Mouse (Mus musculus) MN1 (cell line): Measurements from ENCODE around the gene Arhgap8.
"Not testable (repeated sequence)": the region's sequence is repeated elsewhere in the genome, so short reads cannot be mapped to it uniquely, and the experiment has no call there.

Experiments
- DNase-seq: peaks from one replicate; pipeline ENCODE4 v3.0.0-alpha.2; 2016; ENCODE audit warnings: low spot score

Arhgap8 gene

DNA sequence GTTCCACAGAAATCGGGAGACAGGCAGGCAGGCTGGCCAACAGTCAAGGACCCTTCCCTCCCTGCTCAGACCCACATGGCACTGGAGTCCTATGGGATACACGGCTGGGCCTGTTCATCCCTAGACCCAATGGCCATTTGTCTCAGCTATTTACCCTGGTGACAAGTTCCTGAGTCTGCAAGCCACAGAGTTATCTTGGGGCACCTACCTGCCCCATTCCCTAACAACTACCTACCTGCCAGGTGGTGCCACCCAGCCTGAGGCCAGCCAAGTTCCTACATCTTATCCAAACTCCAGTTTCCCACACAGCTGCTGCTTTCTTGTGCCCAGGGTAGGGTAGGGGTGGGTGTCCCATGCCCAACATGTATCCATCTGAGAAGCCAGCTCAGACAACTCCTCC lies 21.7 kb upstream of the Arhgap8 start:
- DNase-seq, result no peak

DNA sequence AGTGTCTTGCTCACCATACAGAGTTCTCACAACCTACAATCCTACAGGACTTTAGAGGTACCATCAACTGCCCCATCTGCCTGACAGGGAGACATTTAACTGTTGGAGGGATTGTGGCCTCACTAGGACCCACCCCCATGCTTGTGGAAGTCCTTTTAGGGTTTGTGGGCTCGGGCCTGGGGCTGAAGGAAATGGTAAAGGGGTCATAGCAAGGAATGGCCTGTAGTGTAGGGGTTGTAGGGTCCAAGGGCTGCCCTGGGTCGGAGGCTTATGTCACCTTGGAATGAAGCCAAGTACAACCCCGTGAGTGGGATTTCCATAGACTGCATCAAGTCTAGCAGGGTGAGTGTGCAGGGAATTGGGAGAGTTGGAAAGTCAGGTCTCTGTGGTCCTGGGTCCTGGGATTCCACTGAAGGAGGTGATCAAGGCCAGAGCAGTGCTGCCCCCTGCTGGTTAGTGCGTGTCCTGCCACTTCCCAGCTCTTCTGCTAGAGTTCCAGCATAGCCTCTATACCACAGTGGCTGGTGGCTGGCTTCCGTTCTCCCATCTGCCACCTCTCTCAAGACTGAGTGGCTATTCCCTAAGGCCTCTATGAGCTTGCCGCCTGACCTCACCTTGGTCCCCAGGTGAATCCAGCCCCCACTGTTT lies 19.6 kb upstream of the Arhgap8 start:
- DNase-seq, result peak; percentile 77

DNA sequence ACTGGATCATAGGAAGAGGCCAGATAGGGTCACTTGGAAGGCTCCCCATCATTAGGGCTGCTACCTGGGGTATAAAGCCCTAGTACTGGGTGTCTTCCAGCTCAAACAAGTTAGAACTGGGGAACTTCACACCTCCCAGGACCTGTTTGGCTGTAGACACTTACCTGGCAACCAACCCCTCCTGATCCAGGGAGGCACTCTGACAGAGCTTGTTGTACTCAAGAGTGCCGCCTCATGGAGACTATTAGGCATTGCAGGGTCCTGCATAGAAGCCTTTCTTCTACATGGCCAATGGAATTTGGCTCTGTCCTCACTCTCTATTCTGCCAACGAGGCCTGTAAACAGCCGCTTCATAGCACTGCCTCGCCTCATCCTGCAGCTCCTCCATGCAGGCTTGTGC lies 17.9 kb upstream of the Arhgap8 start:
- DNase-seq, result peak; percentile 60

DNA sequence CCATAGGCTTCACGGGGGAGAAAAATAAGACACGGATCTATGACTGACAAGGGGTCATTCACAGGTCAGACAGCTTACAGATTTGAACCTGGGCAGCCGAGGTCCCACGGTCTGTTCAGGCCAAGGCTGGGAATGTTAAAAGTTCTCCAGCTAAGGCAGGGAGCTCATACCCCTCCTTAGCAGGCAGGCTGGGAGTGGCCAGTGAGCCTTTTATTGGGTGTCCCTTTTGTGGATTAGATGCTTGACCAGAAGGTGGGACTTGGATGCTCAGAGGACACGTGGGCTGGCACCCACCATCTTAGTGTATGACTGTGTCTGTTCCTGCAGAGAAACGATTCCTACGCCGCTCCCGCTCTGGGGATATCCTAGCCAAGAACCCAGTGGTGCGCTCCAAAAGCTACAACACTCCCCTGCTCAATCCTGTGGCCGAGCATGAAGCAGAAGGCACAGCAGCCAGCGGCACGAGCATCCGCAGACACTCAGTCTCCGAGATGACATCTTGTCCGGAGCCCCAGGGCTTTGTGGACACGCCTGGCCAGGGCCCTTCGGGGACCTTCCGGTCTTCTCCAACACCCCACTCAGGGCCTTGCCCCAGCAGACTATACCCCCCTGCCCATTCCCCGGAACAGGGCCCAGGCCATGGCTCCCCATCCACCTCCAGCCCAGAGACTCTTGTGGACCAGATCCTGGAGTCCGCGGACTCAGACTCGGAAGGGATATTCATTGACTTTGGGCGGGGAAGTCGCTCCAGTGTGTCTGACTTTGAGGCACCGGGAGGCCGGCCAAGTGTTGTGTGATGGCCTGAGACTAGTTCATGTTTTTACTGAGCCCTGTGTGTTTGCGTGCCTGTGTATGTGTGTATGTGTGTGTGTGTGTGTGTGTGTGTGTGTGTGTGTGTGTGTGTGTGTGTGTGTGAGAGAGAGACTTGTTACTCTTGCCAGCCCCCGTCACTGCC lies 17.2 kb upstream of the Arhgap8 start:
- DNase-seq, result no peak

DNA sequence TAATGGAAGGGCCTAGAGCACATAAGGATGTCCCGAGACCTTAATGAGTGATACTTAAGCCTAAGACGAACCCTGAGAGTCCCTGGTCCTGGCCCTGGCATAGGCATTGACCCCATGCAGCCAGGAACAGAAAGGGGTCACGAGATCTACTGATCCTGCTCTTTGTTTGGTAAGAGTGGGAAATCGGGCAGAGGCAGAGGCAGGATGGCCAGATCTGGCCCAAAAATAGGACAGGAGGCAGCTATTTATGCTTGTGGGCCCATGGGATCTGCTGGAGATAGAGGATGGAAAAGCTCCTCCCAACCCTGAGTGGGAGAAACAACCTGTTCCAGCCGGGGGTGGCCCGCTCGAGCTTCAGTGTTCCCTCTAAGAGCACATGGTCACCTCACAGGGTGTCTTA lies 15.9 kb upstream of the Arhgap8 start:
- no peak for DNase-seq

DNA sequence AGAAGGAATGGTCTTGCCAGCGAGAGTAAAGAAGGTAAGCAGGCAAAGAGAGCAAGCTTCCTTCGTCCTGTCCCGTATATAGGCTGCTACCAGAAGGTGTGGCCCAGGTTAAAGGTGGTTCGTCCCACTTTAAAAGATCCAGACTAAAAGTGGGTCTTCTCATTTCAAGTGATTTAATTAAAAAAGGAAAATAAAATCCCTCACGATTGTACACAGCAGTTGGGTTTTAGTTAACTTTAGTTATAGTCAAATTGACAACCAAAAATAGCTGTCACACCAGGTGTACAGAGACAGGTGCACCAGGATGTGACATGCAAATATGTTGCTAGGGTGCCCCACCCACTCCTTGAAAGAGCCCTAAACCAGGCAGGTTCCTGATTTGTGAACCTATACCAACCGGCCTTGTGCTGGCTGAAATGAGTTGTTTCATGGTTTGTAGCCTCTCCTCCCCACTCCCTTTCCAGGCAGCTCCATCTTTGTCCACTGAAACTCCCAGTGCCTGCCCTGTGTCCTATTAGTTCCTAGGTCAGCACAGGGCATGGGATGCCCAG lies 14.4 kb upstream of the Arhgap8 start:
- DNase-seq, result no peak

DNA sequence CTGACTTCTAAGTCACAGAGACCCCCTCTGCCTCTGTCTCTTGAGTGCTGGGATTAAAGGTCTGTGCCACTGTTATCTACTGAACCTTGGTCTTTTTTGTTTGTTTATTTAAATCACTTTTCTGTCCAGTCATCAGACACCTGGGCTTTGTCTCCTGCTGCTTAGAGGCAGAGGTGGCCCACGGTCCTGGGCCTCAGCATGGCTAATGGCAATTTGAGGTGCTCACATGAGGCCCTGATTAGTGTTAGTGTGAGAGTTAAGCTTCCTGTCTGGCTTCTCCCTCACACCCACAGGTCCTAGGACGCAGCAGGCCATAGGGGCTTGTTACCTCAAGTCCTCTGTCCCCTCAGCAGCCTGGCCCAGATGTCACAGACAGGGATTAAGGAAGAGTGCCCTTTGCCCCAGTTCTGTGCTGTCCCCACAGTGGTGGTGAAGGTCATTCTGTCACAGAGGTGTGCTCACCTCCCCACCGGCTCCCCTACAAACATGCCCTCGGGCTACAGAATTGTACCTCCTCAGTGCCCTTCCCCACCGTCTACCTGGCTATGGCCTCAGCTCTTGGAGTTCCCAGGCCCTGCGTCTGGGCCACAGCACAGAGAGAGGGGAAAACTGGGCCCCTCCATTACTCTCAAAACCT lies 12.8 kb upstream of the Arhgap8 start:
- no peak for DNase-seq

DNA sequence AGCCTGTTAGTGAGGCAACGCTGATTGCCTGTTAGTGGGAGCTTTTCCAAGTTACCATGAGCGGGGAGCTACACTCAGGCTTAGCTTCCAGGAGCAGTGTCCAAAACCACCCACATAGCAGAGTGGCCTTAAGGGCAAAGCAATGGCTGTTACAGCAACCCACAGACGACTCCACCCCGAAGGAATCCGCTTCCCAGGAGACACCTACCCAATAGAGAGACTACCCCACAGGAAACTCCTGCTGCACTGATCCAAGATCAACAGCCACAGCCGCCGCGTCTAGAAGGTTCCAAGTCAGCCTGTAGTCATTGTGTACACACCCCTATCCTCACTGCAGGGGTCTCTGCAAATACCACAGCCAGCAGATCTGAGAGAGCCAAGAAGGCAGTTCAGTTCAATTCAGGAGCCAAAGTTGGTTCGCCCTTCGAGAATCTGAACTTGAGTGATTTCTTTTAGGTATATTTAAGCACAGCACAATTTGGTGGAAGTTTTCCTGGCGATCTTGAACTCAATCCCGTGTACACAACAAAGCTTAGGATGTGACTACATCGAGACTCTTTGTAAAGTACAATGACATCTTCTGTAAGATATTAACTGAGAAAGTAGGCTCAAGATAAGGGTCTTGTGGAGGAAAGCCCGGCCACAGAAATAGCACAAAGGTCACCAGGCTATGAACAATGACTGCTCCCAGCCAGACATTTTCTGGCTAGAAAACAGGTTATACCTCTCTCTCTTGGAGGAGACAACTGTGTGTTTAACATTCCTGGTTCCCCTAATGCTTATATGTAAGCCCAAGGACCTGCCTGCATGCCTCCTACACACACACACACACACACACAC lies 7.1 kb upstream of the Arhgap8 start:
- no peak for DNase-seq

DNA sequence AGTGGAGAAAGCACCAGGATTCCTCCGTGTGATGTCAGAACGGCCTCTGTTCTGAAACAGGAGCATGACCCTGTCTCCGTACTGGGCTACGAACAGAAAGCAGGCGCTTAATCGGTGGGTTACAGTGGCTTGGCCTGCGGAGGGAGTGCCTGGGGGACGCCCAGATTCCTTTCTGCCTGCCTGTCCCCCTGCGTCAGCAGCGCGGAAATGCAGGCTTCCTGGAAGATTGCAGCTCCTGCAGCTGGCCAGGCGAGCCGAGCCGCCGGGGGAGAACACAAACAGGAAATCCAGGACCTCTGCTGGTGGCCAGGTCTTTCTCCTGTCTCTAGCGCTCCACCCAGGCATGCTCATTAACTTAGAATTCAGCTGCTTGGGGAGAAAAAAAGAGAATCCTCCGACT lies 5.1 kb upstream of the Arhgap8 start:
- peak; percentile 92 for DNase-seq

DNA sequence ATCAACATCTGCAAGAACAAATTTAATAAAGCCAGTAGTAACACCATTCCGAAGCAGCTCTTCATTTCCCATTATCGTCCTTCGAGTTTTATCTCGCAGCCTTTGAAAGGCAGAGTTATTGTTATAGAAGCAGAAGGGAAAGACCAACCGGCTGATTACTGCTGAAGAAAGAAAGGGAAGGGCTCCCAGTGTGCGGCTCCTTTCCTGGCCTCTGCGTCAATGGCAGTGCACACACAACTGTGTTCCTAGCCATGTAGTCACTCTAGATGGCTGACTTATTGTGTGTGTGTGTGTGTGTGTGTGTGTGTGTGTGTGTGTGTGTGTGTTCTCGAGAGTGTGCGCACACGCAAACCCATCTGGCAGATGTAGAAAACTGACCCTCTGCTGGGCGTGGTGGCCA lies 4.7 kb upstream of the Arhgap8 start:
- no peak for DNase-seq

DNA sequence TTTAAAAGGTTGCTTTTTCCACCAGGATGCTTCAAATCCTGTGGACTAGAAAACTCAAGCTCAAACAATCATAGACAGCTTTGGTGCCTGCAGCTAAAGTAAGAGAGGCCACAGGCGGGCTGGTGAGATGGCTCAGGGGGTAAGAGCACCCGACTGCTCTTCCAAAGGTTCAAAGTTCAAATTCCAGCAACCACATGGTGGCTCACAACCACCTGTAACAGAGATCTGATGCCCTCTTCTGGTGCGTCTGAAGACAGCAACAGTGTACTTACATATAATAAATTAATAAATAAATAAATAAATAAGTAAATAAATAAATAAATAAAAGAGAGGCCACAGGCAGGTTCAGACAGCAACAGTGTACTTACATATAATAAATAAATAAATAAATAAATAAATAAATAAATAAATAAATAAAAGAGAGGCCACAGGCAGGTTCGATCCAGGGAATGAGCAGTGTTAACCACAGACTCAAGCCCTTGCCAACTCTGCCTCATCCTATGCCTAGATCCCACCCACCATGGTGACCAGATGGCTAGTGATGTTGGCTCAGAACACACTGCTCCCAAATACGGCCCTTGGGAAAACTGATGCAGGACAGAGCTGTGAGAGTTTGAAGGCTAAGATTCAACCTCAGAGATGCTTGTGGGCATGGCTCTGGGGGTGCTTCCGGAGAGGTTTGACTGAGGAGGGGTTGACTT lies 2.1 kb upstream of the Arhgap8 start:
- not testable (repeated sequence) for DNase-seq

DNA sequence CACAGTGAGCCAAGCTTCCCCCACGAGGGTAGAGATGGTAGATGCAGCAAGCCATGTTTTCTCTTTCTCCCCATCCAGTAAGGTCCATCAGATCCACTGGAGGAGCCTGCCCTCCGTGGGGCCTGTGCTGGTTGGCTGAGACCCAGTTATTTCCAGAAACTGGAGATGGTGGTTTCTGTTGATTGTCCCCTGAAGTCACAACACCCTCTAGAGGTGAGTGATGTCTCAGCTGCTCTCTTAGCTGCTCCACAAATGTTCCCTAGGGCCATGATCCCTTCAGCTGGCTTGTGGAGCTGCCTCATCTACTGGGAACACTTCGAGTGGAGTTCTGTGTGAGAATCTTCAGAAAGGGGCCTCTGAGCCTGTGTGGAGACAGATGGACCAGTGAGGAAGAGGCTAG lies 1.1 kb upstream of the Arhgap8 start:
- no peak for DNase-seq

DNA sequence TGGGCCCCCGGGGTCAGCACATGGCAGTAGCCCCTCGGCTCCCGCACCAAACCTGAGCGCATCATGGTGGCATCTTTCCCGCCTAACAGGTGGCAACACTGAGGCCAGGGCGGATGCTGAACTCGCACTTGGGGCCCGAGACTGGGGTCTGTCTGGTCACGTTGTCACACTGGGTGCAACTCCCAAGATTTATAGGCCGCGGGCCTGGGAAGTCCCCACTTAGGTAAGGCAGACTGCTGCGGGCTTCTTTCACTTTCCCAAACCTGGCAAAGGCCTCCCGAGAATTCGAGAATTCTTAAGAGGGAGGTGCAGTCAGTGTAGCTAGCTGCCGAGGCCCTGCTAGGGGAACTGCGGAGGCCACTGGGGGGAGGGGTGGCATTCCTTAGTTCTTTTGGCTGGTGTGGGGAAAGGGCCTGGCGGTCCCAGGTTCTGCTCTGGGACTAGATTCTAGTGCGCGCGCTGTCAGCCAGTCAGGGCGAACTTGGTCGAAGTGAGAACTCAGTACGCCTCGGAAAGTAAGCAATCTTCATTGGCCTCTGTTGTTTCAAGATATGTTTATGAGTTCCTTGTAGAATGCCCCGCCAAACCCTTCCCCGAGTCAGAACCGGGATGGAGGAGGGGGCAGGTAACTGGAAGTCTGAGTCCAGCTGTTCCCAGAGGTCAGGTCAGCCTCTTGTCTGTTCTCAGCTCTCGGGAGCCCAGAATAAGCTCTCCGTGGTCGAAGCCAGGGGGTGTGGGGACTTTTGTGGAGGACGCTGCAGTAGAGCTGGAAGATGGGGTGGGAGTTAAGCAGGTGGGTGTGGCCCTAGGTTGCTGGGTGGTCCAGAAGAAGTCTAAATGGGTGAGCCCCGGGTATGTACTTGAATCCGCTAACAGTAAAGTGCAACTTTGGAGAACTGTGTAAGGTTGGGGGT lies 696 bp downstream of the Arhgap8 start:
- DNase-seq, result no peak

DNA sequence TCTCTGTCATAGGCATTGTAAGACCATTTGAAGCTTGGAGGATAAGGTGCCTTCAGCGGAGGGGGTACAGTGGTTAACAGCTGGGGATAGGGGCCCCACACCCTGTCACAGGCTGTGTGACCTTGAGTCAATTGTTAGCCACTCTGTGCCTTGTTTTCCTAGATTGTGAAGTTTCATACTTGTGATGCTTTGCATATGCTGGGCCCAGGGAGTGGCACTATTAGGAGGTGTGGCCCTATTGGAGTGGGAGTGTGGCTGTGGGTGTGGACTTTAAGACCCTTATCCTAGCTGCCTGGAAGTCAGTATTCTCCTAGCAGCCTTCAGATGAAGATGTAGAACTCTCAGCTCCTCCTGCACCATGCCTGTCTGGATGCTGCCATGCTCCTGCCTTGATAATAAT lies 3.8 kb downstream of the Arhgap8 start:
- DNase-seq, result not testable (repeated sequence)

DNA sequence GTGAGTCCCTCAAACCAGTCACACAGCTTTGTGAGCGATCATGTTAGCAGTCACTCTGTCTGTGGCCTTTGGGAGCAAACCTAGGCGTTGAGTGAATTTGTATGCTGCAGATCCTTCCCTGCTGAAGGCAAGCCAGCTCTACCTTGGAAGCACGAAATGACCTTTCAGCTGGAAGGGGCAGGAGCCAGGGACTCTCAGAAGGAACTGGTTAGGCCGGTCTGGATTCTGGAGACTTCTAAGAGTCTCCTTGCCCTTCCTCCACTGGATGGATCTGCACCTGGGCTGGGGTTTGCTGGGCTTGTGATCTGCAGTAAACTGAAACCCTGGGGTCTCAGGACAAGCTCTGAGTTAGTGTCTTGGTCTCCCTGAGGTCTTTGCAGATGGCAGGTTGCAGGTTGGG lies 4.3 kb downstream of the Arhgap8 start:
- no peak for DNase-seq

DNA sequence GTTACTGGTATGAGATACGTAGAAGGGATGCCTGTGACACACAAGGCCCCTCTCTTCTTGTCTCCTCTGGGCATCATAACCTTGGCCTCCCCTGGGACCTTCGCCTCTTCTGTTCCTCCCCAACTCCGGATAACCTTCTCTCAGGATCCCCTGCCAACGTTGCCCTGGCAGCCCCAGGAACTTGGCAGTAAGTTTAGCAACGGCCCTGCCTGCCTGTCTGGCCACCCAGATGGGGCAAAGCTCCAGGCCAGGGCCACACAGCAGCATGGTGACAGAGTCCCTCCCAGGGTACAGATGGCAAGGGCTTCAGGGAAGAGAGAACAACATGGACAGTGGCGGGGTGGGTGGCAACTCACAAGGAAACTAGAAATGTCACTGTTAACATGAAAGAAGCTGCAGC lies 9.8 kb downstream of the Arhgap8 start:
- peak; percentile 18 for DNase-seq

DNA sequence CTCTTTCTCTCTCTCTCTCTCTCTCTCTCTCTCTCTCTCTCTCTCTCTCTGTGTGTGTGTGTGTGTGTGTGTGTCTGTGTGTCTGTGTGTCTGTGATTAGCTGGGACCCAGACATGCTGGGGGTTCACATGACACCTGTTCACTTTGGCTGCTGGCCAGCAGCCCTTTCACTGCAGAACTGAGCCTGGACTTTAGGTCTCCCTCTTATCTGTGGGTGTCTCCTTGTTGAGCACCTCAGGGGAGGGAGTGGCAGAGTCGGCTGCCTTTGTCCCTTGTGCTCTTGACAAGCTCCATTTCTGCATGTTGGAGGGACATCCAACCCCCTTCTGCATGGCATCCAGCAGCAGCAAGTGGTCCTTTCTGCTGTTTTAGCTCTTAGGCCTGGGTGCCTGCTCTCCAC lies 11.0 kb downstream of the Arhgap8 start:
- DNase-seq, result no peak

DNA sequence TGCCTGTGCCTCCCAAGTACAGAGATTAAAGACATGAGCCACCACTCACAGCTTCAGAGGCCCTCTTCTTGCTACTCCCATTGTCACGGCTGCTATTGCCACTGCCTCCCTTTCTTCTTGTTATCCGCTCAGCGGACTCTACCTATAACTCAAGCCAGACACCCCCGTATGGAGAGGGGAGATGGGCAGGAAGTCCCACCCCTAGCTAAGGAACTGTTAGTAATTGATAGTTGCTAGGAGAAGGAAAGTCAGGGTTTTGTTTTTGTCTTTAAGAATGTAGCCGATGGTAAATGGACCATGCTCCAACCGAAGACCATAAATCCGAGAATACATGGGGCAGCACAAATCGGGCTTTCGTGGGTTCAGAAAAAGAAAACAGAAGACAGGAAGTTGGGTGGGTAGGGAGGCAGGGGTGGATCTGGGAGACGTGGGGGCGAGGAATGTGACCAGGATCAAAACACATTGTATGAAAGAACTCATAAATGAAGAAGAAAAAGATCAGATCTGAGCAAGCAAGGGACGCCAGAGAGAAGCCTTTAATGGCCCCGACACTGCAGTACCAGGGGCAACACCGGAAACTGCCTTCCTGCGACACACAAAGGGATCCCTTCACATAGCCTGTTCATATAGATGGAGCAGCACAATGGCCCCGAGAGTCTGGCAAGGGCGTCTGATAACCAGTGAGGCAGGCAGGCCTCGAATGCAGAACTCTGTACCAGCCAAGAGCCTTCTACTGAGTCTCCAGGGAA lies 12.0 kb downstream of the Arhgap8 start:
- no peak for DNase-seq

DNA sequence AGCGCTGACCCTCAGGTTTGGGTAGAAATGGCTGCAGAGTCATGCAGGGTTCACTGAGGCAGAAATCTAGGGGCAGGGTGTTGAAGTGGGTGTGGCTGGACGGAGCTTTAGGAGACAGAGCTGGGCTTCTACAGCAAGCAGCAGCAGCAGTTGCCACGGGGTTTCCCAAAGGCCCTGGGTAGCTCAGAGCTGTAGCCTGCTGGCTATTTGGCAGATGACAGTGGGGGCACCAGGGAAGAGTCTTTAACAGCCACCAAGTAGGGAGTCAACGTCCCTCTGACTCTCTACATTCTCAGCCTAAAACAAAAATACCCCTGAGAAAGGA lies 12.5 kb downstream of the Arhgap8 start:
- DNase-seq, result no peak
